Mouse (Mus musculus): ENCODE data around the gene Appbp2. TPM values are rescaled to one million over a fixed set of nuclear protein-coding genes. Genes with fewer than 3 reads are reported as not detected.
A peak's percentile ranks its signal among the peaks of the same experiment; 100 is the strongest.

Gene Appbp2
- polyA plus RNA-seq, 1 experiment from 2014 or later: 42.8 TPM

GRCm38 (mm10) chr11:85213215-85213614 lies 21.7 kb downstream of the Appbp2 start:
- H3K9me3 ChIP-seq (replicated peaks): no peaks in the 10 kb centered on the region
- WGBS: 95% methylated on average over 2 of the region's 2 CpGs
- H3K4me3 ChIP-seq: no peak overlapping the region
- H3K27me3 ChIP-seq (ENCODE audit: low read depth, poor library complexity, severe bottlenecking): no peaks in the 10 kb centered on the region
- H3K36me3 ChIP-seq: peaks cover 86% of the 10 kb centered on the region
- no peaks in the 10 kb centered on the region for H3K4me1 ChIP-seq
- H3K27ac ChIP-seq: no peak overlapping the region
- DNase-seq (ENCODE audit: low spot score): no peak

GRCm38 (mm10) chr11:85211151-85211550 lies 23.8 kb downstream of the Appbp2 start:
- no peak overlapping the region for H3K4me3 ChIP-seq
- no peak for DNase-seq (ENCODE audit: low spot score)
- H3K9me3 ChIP-seq (replicated peaks): no peaks in the 10 kb centered on the region
- peaks cover 100% of the 10 kb centered on the region for H3K36me3 ChIP-seq
- H3K27me3 ChIP-seq (ENCODE audit: low read depth, poor library complexity, severe bottlenecking): no peaks in the 10 kb centered on the region
- WGBS: 91% methylated on average over 2 of the region's 2 CpGs
- no peaks in the 10 kb centered on the region for H3K4me1 ChIP-seq
- no peak overlapping the region for H3K27ac ChIP-seq

GRCm38 (mm10) chr11:85206231-85206630 lies 28.7 kb downstream of the Appbp2 start:
- DNase-seq (ENCODE audit: low spot score): no peak
- no peaks in the 10 kb centered on the region for H3K4me1 ChIP-seq
- peaks cover 96% of the 10 kb centered on the region for H3K36me3 ChIP-seq
- no peaks in the 10 kb centered on the region for H3K9me3 ChIP-seq (replicated peaks)
- H3K4me3 ChIP-seq: no peak overlapping the region
- H3K27ac ChIP-seq: no peak overlapping the region
- H3K27me3 ChIP-seq (ENCODE audit: low read depth, poor library complexity, severe bottlenecking): no peaks in the 10 kb centered on the region

DNA sequence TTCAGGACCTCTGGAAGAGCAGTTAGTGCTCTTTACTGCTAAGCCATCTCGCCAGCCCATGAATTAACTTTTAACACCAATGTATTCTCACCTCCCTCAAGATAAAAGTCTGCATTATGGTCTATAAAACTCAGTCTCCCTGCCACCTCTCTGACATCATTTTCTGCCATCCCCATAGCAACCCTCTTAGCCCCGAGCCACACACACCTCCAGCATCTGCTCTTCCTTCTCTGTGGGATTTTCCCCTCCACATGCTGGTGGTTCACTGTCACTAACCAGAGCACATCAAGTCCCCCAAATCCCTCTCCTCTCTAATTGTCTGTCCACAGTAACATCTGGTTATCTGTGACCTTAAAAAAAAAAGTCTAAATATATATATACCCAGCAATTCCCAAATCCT lies 36.0 kb downstream of the Appbp2 start:
- Histone ChIP-seq H3K4me3 (no peak overlapping the region), H3K27ac (no peak overlapping the region), H3K27me3 (ENCODE audit: low read depth, poor library complexity, severe bottlenecking) (no peaks in the 10 kb centered on the region), H3K4me1 (no peaks in the 10 kb centered on the region), H3K36me3 (peaks cover 100% of the 10 kb centered on the region), H3K9me3 (replicated peaks) (no peaks in the 10 kb centered on the region)
- WGBS: 81% methylated on average over 2 of the region's 2 CpGs
- DNase-seq (ENCODE audit: low spot score): no peak

- Histone ChIP-seq H3K4me1 (no peaks in the 10 kb centered on the region), H3K27me3 (ENCODE audit: low read depth, poor library complexity, severe bottlenecking) (no peaks in the 10 kb centered on the region), H3K9me3 (replicated peaks) (no peaks in the 10 kb centered on the region), H3K36me3 (peaks cover 99% of the 10 kb centered on the region), H3K27ac (no peak overlapping the region), H3K4me3 (no peak overlapping the region)
- no peak for DNase-seq (ENCODE audit: low spot score)
- 95% methylated on average over 9 of the region's 9 CpGs for WGBS
Observed at GRCm38 (mm10) chr11:85196046-85196445, 38.9 kb downstream of the Appbp2 start.

DNA sequence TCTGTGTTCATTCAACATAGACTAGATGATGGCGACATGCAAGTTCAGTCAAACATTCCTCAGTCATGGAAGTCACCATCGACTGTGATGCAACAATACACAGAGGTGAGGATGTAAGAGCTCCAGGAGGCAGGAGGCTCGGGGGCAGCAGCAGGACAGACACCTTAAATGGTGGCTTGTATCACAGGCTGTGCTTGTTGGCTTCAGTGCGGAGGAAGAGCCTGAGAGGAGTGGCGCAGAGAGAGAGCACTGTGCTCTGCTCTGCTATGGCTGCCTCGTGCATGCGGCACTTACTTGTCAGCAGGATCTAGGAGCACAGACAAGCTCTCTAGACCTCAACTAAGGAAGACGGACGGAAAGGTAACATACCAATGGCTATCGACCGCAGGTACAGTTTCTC lies 40.7 kb downstream of the Appbp2 start:
- Histone ChIP-seq H3K27ac (no peak overlapping the region), H3K4me3 (no peak overlapping the region), H3K4me1 (no peaks in the 10 kb centered on the region), H3K9me3 (replicated peaks) (no peaks in the 10 kb centered on the region), H3K36me3 (peaks cover 99% of the 10 kb centered on the region), H3K27me3 (ENCODE audit: low read depth, poor library complexity, severe bottlenecking) (no peaks in the 10 kb centered on the region)
- DNase-seq (ENCODE audit: low spot score): no peak
- WGBS: 92% methylated on average over 11 of the region's 11 CpGs

DNA sequence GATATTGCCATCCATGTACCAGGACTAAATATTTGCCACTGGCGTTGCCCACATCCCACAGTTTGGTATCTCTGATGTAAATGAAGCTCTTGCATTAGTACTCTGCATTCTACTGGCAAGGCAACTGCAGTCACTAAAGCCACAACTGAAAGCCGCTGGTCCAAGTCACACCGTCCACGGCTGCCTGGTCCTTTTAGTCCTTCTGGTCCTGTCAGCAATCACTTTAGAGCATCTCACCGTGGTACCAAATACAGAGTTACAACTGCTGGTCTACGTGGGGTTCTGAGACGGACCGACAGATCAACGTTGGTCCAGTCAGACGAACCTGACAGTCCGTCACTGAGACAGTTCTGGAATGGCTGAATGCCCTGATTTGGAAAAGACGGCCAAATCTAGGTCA lies 44.2 kb downstream of the Appbp2 start:
- H3K27ac ChIP-seq: no peak overlapping the region
- peaks cover 75% of the 10 kb centered on the region for H3K36me3 ChIP-seq
- no peak for DNase-seq (ENCODE audit: low spot score)
- no peaks in the 10 kb centered on the region for H3K27me3 ChIP-seq (ENCODE audit: low read depth, poor library complexity, severe bottlenecking)
- no peaks in the 10 kb centered on the region for H3K4me1 ChIP-seq
- WGBS: 96% methylated on average over 12 of the region's 12 CpGs
- no peaks in the 10 kb centered on the region for H3K9me3 ChIP-seq (replicated peaks)
- no peak overlapping the region for H3K4me3 ChIP-seq

- WGBS: 94% methylated on average over 4 of the region's 4 CpGs
- no peaks in the 10 kb centered on the region for H3K9me3 ChIP-seq (replicated peaks)
Observed at GRCm38 (mm10) chr11:85189110-85189509, 45.8 kb downstream of the Appbp2 start.

DNA sequence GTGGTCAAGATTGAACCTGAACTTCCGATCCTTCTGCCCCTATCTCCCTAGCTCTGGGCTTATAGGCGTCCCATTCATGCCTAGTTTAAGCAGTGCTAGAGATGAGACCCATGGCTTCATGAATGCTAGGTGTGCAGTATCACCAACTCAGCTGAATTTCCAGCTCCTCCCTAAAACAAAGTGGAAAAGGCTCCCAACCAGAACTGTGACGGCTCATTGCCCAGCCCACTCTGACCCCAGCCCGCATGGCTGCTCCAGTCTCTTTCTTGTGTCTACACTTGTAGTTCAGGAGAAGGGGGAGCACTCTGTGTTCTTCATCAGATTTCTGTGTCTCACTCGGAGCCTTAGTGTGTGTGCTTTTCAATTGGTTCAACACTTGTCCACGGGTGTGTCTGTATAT lies 50.1 kb downstream of the Appbp2 start:
- WGBS: 88% methylated on average over 6 of the region's 6 CpGs
- no peak for DNase-seq (ENCODE audit: low spot score)
- H3K27me3 ChIP-seq (ENCODE audit: low read depth, poor library complexity, severe bottlenecking): no peaks in the 10 kb centered on the region

More at GRCm38 (mm10) chr11:85189110-85189509, 45.8 kb downstream of the Appbp2 start:
- Histone ChIP-seq H3K27ac (no peak overlapping the region), H3K36me3 (peaks cover 62% of the 10 kb centered on the region), H3K4me3 (no peak overlapping the region), H3K4me1 (no peaks in the 10 kb centered on the region), H3K27me3 (ENCODE audit: low read depth, poor library complexity, severe bottlenecking) (no peaks in the 10 kb centered on the region)
- DNase-seq (ENCODE audit: low spot score): no peak

GRCm38 (mm10) chr11:85184082-85184481 lies 50.8 kb downstream of the Appbp2 start:
- 68% methylated on average over 5 of the region's 5 CpGs for WGBS
- no peak for DNase-seq (ENCODE audit: low spot score)
- no peak overlapping the region for H3K4me3 ChIP-seq
- no peaks in the 10 kb centered on the region for H3K9me3 ChIP-seq (replicated peaks)
- H3K36me3 ChIP-seq: peaks cover 12% of the 10 kb centered on the region
- H3K27me3 ChIP-seq (ENCODE audit: low read depth, poor library complexity, severe bottlenecking): no peaks in the 10 kb centered on the region
- H3K27ac ChIP-seq: no peak overlapping the region
- peaks cover 7% of the 10 kb centered on the region for H3K4me1 ChIP-seq

More for the DNA sequence above, 50.1 kb downstream of the Appbp2 start:
- Histone ChIP-seq H3K36me3 (peaks cover 20% of the 10 kb centered on the region), H3K4me1 (peaks cover 7% of the 10 kb centered on the region), H3K27ac (no peak overlapping the region), H3K4me3 (no peak overlapping the region), H3K9me3 (replicated peaks) (no peaks in the 10 kb centered on the region)

DNA sequence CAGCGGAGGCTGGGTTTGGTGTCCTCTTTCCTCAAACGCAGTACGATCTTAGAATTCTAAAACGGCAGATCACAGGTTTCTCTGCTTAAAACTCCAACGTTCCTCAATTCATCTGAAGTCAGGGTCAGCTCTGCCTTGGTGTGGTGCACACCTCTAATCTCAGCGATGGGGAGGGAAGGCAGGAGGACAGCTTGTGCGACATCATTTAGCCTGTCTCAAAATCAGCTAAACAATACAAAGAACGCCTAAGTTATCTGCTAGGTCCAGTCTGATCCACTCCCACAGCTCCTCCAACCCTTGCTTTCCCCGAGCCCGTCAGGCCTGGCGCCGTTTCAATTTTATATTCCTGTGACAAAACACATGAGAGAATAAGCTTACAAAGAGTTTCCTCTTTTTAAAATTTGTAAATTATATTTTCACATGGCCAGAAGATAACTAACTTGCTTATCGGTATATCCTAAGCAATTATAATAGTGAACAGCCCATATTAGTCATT lies 51.6 kb downstream of the Appbp2 start:
- no peak for DNase-seq (ENCODE audit: low spot score)
- Histone ChIP-seq H3K27me3 (ENCODE audit: low read depth, poor library complexity, severe bottlenecking) (no peaks in the 10 kb centered on the region), H3K4me1 (peaks cover 7% of the 10 kb centered on the region), H3K9me3 (replicated peaks) (no peaks in the 10 kb centered on the region), H3K4me3 (peak overlapping the region; percentile 52), H3K36me3 (peaks cover 5% of the 10 kb centered on the region), H3K27ac (peak overlapping the region; percentile 83)
- WGBS: 32% methylated on average over 13 of the region's 13 CpGs

GRCm38 (mm10) chr11:85182617-85183283 lies 52.2 kb downstream of the Appbp2 start:
- peak; percentile 89 for DNase-seq (ENCODE audit: low spot score)
- WGBS: 9% methylated on average over 20 of the region's 20 CpGs
- no peaks in the 10 kb centered on the region for H3K27me3 ChIP-seq (ENCODE audit: low read depth, poor library complexity, severe bottlenecking)
- H3K27ac ChIP-seq: peak overlapping the region; percentile 83
- peaks cover 7% of the 10 kb centered on the region for H3K4me1 ChIP-seq
- H3K9me3 ChIP-seq (replicated peaks): no peaks in the 10 kb centered on the region
- peaks cover 3% of the 10 kb centered on the region; the same call in 1 of the 2 replicates for H3K36me3 ChIP-seq
- peak overlapping the region; percentile 52 for H3K4me3 ChIP-seq

GRCm38 (mm10) chr11:85178413-85178812 lies 56.5 kb downstream of the Appbp2 start:
- DNase-seq (ENCODE audit: low spot score): no peak
- no peaks in the 10 kb centered on the region for H3K36me3 ChIP-seq
- no peak overlapping the region for H3K27ac ChIP-seq
- no peaks in the 10 kb centered on the region for H3K9me3 ChIP-seq (replicated peaks)
- 83% methylated on average over 4 of the region's 4 CpGs for WGBS
- H3K4me3 ChIP-seq: no peak overlapping the region
- peaks cover 6% of the 10 kb centered on the region for H3K4me1 ChIP-seq
- no peaks in the 10 kb centered on the region for H3K27me3 ChIP-seq (ENCODE audit: low read depth, poor library complexity, severe bottlenecking)

GRCm38 (mm10) chr11:85177761-85178160 lies 57.2 kb downstream of the Appbp2 start:
- 82% methylated on average over 6 of the region's 6 CpGs for WGBS
- Histone ChIP-seq H3K27ac (no peak overlapping the region), H3K4me1 (no peaks in the 10 kb centered on the region; the same call in 1 of the 2 replicates), H3K9me3 (replicated peaks) (no peaks in the 10 kb centered on the region), H3K36me3 (no peaks in the 10 kb centered on the region), H3K4me3 (no peak overlapping the region), H3K27me3 (ENCODE audit: low read depth, poor library complexity, severe bottlenecking) (no peaks in the 10 kb centered on the region)
- no peak for DNase-seq (ENCODE audit: low spot score)
